Mouse (Mus musculus): ENCODE data around the gene Shd.

DNA sequence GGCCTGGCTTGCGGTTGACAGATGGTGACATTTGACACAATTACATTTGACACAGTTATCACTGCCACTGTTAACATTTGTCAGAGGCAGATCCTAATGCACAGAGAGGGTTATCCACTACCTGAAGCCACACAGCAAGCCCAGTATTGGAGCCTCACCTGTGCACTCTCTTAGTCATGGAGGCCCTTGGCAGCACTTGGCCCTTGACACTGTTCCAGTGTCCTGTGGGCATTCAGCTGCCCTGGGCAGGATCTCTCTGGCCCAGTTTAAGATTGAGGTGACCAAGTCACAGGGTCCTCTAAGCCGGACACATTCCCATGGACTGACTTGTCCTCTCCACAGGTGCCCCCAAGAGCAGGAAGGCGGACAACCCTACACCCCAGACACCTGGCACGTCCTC, 3.1 kb upstream of the Shd start:
- TF ChIP-seq POLR2A (IDR thresholded peaks at IDR 0.05; ENCODE audit: borderline replicate concordance, extremely low read depth, low read depth, low read length): no peak
- TF ChIP-seq CTCF (IDR thresholded peaks at IDR 0.05; ENCODE audit: insufficient read depth, low read length): no peak
